Mouse (Mus musculus) MEL (cell line): ENCODE data around the gene Htra2. TPM values are rescaled to one million over a fixed set of nuclear protein-coding genes. Genes with fewer than 3 reads are reported as not detected.

Experiments
- DNase-seq: peaks from one replicate; pipeline ENCODE4 v3.0.0; 2011; ENCODE audit warnings: low read depth, low spot score
- H3K27ac ChIP-seq: 2 replicates; pipeline ENCODE4 v1.5.1; 2012; ENCODE audit warnings: low read depth, mild to moderate bottlenecking, control low read depth, low read length, moderate library complexity; ENCODE audit not compliant: control insufficient read depth
- H3K27me3 ChIP-seq, 2 experiments: fragments of 150-350 bp in 1 of 2; sonication (generic) in 1 of 2; 2 replicates each; pipeline ENCODE4 v1.6.1; 2012; ENCODE audit warnings: low read length in 2 of 2, mild to moderate bottlenecking in 2 of 2, improper control_type of control experiment in 1 of 2, moderate library complexity in 1 of 2; ENCODE audit not compliant: insufficient read depth in 2 of 2, control insufficient read depth in 1 of 2
- H3K36me3 ChIP-seq, 2 experiments: 2 replicates each; pipeline ENCODE4 v1.6.1; 2012 to 2014; ENCODE audit warnings: low read length in 2 of 2, improper control_type of control experiment in 1 of 2, inconsistent platforms in 1 of 2, mild to moderate bottlenecking in 1 of 2; ENCODE audit not compliant: insufficient read depth in 2 of 2, control insufficient read depth in 1 of 2
- H3K4me1 ChIP-seq, 2 experiments: fragments of 150-350 bp in 1 of 2; sonication (generic) in 1 of 2; 2 replicates each; pipeline ENCODE4 v1.6.1; 2012; ENCODE audit warnings: low read length in 2 of 2, improper control_type of control experiment in 1 of 2, mild to moderate bottlenecking in 1 of 2; ENCODE audit not compliant: insufficient read depth in 2 of 2, control insufficient read depth in 1 of 2
- H3K4me3 ChIP-seq, 2 experiments: fragments of 150-350 bp in 1 of 2; sonication (generic) in 1 of 2; 2 replicates each; pipeline ENCODE4 v1.5.1; 2012; ENCODE audit warnings: low read depth in 2 of 2, low read length in 2 of 2, mild to moderate bottlenecking in 2 of 2, moderate library complexity in 2 of 2, control low read depth in 1 of 2, improper control_type of control experiment in 1 of 2; ENCODE audit not compliant: control insufficient read depth in 1 of 2, insufficient read depth in 1 of 2
- H3K79me2 ChIP-seq: 2 replicates; pipeline ENCODE4 v1.6.1; 2012; ENCODE audit warnings: mild to moderate bottlenecking, low read length, moderate library complexity; ENCODE audit not compliant: control insufficient read depth, poor library complexity, insufficient read depth
- H3K9ac ChIP-seq: 2 replicates; pipeline ENCODE4 v1.6.1; 2012; ENCODE audit warnings: low read depth, mild to moderate bottlenecking, control low read depth, low read length, moderate library complexity; ENCODE audit not compliant: control insufficient read depth, poor library complexity, severe bottlenecking
- H3K9me3 ChIP-seq: fragments of 150-350 bp; sonication (generic); replicated peaks from 2 replicates; pipeline ENCODE4 v1.6.1; 2012; ENCODE audit warnings: mild to moderate bottlenecking, low read length, improper control_type of control experiment, moderate library complexity; ENCODE audit not compliant: insufficient read depth
- BHLHE40 ChIP-seq: IDR thresholded peaks from 2 replicates; pipeline ENCODE4 v1.6.1; 2012; ENCODE audit warnings: low read depth, mild to moderate bottlenecking, inconsistent platforms, low read length, improper control_type of control experiment, borderline replicate concordance
- E2F4 ChIP-seq: IDR thresholded peaks from 2 replicates; pipeline ENCODE4 v1.6.1; 2011; ENCODE audit warnings: low read depth, low read length, improper control_type of control experiment, borderline replicate concordance
- ELF1 ChIP-seq: IDR thresholded peaks from 2 replicates; pipeline ENCODE4 v1.6.1; 2014; ENCODE audit warnings: low read depth, mild to moderate bottlenecking, inconsistent platforms, low read length, improper control_type of control experiment, moderate library complexity
- EP300 ChIP-seq, 2 experiments: IDR thresholded peaks; 2 replicates each; pipeline ENCODE4 v1.6.1; 2011; ENCODE audit warnings: improper control_type of control experiment in 2 of 2, low read length in 2 of 2, low read depth in 1 of 2, mild to moderate bottlenecking in 1 of 2
- ETS1 ChIP-seq: IDR thresholded peaks from 2 replicates; pipeline ENCODE4 v1.6.1; 2012; ENCODE audit warnings: low read depth, mild to moderate bottlenecking, inconsistent platforms, low read length, improper control_type of control experiment, moderate library complexity
- GABPA ChIP-seq: IDR thresholded peaks from 2 replicates; pipeline ENCODE4 v1.6.1; 2012; ENCODE audit warnings: low read depth, mild to moderate bottlenecking, inconsistent platforms, low read length, improper control_type of control experiment, moderate library complexity
- HCFC1 ChIP-seq: IDR thresholded peaks from 2 replicates; pipeline ENCODE4 v1.6.1; 2012; ENCODE audit warnings: low read depth, mild to moderate bottlenecking, inconsistent platforms, low read length, improper control_type of control experiment, moderate library complexity
- KAT2A ChIP-seq: conservative IDR thresholded peaks from 2 replicates; pipeline ENCODE4 v1.6.1; 2012; ENCODE audit warnings: low read depth, low read length, improper control_type of control experiment, inconsistent platforms
- MAFK ChIP-seq: IDR thresholded peaks from 2 replicates; pipeline ENCODE4 v1.6.1; 2011; ENCODE audit warnings: low read depth, mild to moderate bottlenecking, low read length, improper control_type of control experiment, borderline replicate concordance
- MAX ChIP-seq: IDR thresholded peaks from 2 replicates; pipeline ENCODE4 v1.6.1; 2011; ENCODE audit warnings: low read length, improper control_type of control experiment
- MAZ ChIP-seq: IDR thresholded peaks from 2 replicates; pipeline ENCODE4 v1.6.1; 2012; ENCODE audit warnings: low read depth, mild to moderate bottlenecking, inconsistent platforms, low read length, improper control_type of control experiment
- MXI1 ChIP-seq: IDR thresholded peaks from 2 replicates; pipeline ENCODE4 v1.6.1; 2011; ENCODE audit warnings: mild to moderate bottlenecking, low read depth, low read length, improper control_type of control experiment
- MYC ChIP-seq: IDR thresholded peaks from 2 replicates; pipeline ENCODE4 v1.6.1; 2011; ENCODE audit warnings: low read depth, mild to moderate bottlenecking, low read length, improper control_type of control experiment, moderate library complexity
- NELFE ChIP-seq: IDR thresholded peaks from 2 replicates; pipeline ENCODE4 v1.6.1; 2011; ENCODE audit warnings: low read depth, low read length, improper control_type of control experiment
- POLR2A ChIP-seq, 2 experiments: IDR thresholded peaks; 2 replicates each; pipeline ENCODE4 v1.6.1; 2011 to 2012; ENCODE audit warnings: low read length in 2 of 2, mild to moderate bottlenecking in 2 of 2, control low read depth in 1 of 2, improper control_type of control experiment in 1 of 2, low read depth in 1 of 2, moderate library complexity in 1 of 2; ENCODE audit not compliant: control insufficient read depth in 1 of 2, insufficient read depth in 1 of 2, poor library complexity in 1 of 2
- POLR2AphosphoS2 ChIP-seq: IDR thresholded peaks from 2 replicates; pipeline ENCODE4 v1.6.1; 2011; ENCODE audit warnings: low read length, improper control_type of control experiment
- SIN3A ChIP-seq: IDR thresholded peaks from 2 replicates; pipeline ENCODE4 v1.6.1; 2012; ENCODE audit warnings: low read length, improper control_type of control experiment, inconsistent platforms
- TCF12 ChIP-seq: IDR thresholded peaks from 2 replicates; pipeline ENCODE4 v1.6.1; 2014; ENCODE audit warnings: low read depth, mild to moderate bottlenecking, inconsistent platforms, low read length, improper control_type of control experiment, moderate library complexity
- USF1 ChIP-seq: IDR thresholded peaks from 2 replicates; pipeline ENCODE4 v1.6.1; 2014; ENCODE audit warnings: low read depth, mild to moderate bottlenecking, inconsistent platforms, low read length, improper control_type of control experiment, moderate library complexity
- ZKSCAN1 ChIP-seq: IDR thresholded peaks from 2 replicates; pipeline ENCODE4 v1.6.1; 2012; ENCODE audit warnings: low read depth, mild to moderate bottlenecking, inconsistent platforms, low read length, improper control_type of control experiment, moderate library complexity
- ZMIZ1 ChIP-seq: IDR thresholded peaks from 2 replicates; pipeline ENCODE4 v1.6.1; 2012; ENCODE audit warnings: low read depth, mild to moderate bottlenecking, inconsistent platforms, low read length, improper control_type of control experiment, moderate library complexity
- polyA plus RNA-seq, 2 experiments: library from polyadenylated mRNA; stranded (reverse) in 1 of 2; unstranded in 1 of 2; fragments of >175 nt in 1 of 2; fragments of >200 nt in 1 of 2; gene quantifications; 2 replicates each; pipeline versions ENCODE4 v1.2.1 to v1.2.4; 2012; ENCODE audit warnings: low replicate concordance in 2 of 2, low read depth in 1 of 2; ENCODE audit not compliant: insufficient read length in 2 of 2, insufficient read depth in 1 of 2, missing spikeins in 1 of 2
- total RNA-seq: library from RNA; depleted of rRNA; stranded (reverse); fragments of 300-350 nt; gene quantifications from 2 replicates; pipeline ENCODE4 v1.2.3, GENCODE M21; 2012

The Htra2 gene
- total and polyA plus RNA-seq, 3 experiments, result 107 to 133 TPM; not detected in 1

GRCm38 (mm10) chr6:83033249-83034185, 21.6 kb downstream of the Htra2 start, which contains the start of the genes Dok1 and Loxl3:
Gene Dok1, minus strand, starts transcription at chr6:83033471.
Gene Loxl3, plus strand, starts transcription at chr6:83034173.
- peaks cover 9% of the 10 kb centered on the region for H3K79me2 ChIP-seq
- H3K36me3 ChIP-seq, result peaks cover 0 to 4% of the 10 kb centered on the region in 2 experiments; a peak in 2 of 4 replicates
- H3K27ac ChIP-seq, result peak within 1 kb of the TSS; percentile 56
- peak; percentile 84 for DNase-seq
- no peaks in the 10 kb centered on the region; a peak in 1 of 4 replicates for H3K27me3 ChIP-seq
- peak within 1 kb of the TSS; percentile 94 to 98 for H3K4me3 ChIP-seq
- H3K9me3 ChIP-seq, result no peaks in the 10 kb centered on the region
- peaks cover 0 to 9% of the 10 kb centered on the region in 2 experiments; a peak in 3 of 4 replicates for H3K4me1 ChIP-seq
- H3K9ac ChIP-seq, result peak within 1 kb of the TSS; percentile 96
- peak; percentile 55; the same call in 1 of the 2 replicates for TF ChIP-seq SIN3A
- no peak for TF ChIP-seq ZKSCAN1
- TF ChIP-seq USF1, result no peak
- peak; percentile 82 for TF ChIP-seq MAZ
- no peak; the same call in 1 of the 2 replicates for TF ChIP-seq HCFC1
- peak; percentile 77 for TF ChIP-seq ELF1
- no peak for TF ChIP-seq E2F4
- peak; percentile 55; the same call in 1 of the 2 replicates for TF ChIP-seq ZMIZ1
- peak; percentile 68 for TF ChIP-seq NELFE
- peak; percentile 86; the same call in 1 of the 2 replicates for TF ChIP-seq GABPA
- peak; percentile 15; the same call in 1 of the 2 replicates for TF ChIP-seq ETS1
- TF ChIP-seq KAT2A, result no peak
- TF ChIP-seq POLR2AphosphoS2, result peak; percentile 74; the same call in 1 of the 2 replicates
- TF ChIP-seq POLR2A (IDR thresholded peaks at IDR 0.05; ENCODE audit: control insufficient read depth in 1 of 2, insufficient read depth in 1 of 2, low read depth in 1 of 2, low read length in 2 of 2, poor library complexity in 1 of 2), result peak; percentile 41 to 69; a peak in 3 of 4 replicates
- TF ChIP-seq TCF12, result peak; percentile 36; the same call in 1 of the 2 replicates
- peak; percentile 94 for TF ChIP-seq MAFK
- TF ChIP-seq MAX, result 0 out of 2 replicates have a peak, but pooled peaks have one; percentile 10
- peak; percentile 51 for TF ChIP-seq MXI1
- TF ChIP-seq EP300 (IDR thresholded peaks at IDR 0.05; ENCODE audit: low read depth in 1 of 2, low read length in 2 of 2), result peak in 1 of 2 experiments; percentile 3; a peak in 1 of 4 replicates
- TF ChIP-seq BHLHE40, result no peak
- TF ChIP-seq MYC, result 0 out of 2 replicates have a peak, but pooled peaks have one; percentile 13
